Mouse (Mus musculus) midbrain, embryonic 11.5 days (tissue): ENCODE measurements around the gene Slc6a17. TPM values are rescaled to one million over a fixed set of nuclear protein-coding genes. Genes with fewer than 3 reads are reported as not detected.

Experiments used
- ATAC-seq: fragments of 200-750 bp; cut with Nextera tagmentation; 2 replicates; pipeline ENCODE4 v1.8.0; 2017; ENCODE audit warnings: moderate TSS enrichment, moderate library complexity; ENCODE audit not compliant: low FRiP score
- DNase-seq: peaks from one replicate; pipeline ENCODE4 v3.0.0; 2015; ENCODE audit warnings: low spot score; ENCODE audit errors: missing footprints
- H3K27ac ChIP-seq: fragments of 300-500 bp; sonication (generic); 2 replicates; pipeline ENCODE4 v1.5.1; 2014; ENCODE audit warnings: low read depth, low read length
- H3K27me3 ChIP-seq: fragments of 300-500 bp; sonication (generic); 2 replicates; pipeline ENCODE4 v1.6.1; 2014; ENCODE audit warnings: mild to moderate bottlenecking, low read length, moderate library complexity, mixed read lengths; ENCODE audit not compliant: control insufficient read depth, insufficient read depth
- H3K36me3 ChIP-seq: fragments of 300-500 bp; sonication (generic); 2 replicates; pipeline ENCODE4 v1.6.1; 2014; ENCODE audit warnings: mild to moderate bottlenecking, low read length, moderate library complexity, mixed read lengths; ENCODE audit not compliant: control insufficient read depth, insufficient read depth
- H3K4me1 ChIP-seq: fragments of 300-500 bp; sonication (generic); 2 replicates; pipeline ENCODE4 v1.6.1; 2014; ENCODE audit warnings: low read length; ENCODE audit not compliant: control insufficient read depth, insufficient read depth
- H3K4me2 ChIP-seq: fragments of 300-500 bp; sonication (generic); 2 replicates; pipeline ENCODE4 v1.6.1; 2014; ENCODE audit warnings: mild to moderate bottlenecking, moderate library complexity
- H3K4me3 ChIP-seq: fragments of 300-500 bp; sonication (generic); 2 replicates; pipeline ENCODE4 v1.5.1; 2014; ENCODE audit warnings: low read depth, low read length
- H3K9ac ChIP-seq: fragments of 300-500 bp; sonication (generic); 2 replicates; pipeline ENCODE4 v1.6.1; 2014; ENCODE audit warnings: low read length
- H3K9me3 ChIP-seq: fragments of 300-500 bp; sonication (generic); 2 replicates; pipeline ENCODE4 v1.6.1; 2016; ENCODE audit warnings: low read length; ENCODE audit not compliant: control insufficient read depth
- WGBS: fragments of 180-500 bp; shearing (Covaris S2); extraction: QIAGEN DNeasy Blood & Tissue Kit; methylation state at CpG from one replicate; pipeline ENCODE4 v1.1.7; 2014; 5-methylcytosine and 5-hydroxymethylcytosine counted together
- polyA plus RNA-seq: library from polyadenylated mRNA; unstranded; fragments of >200 nt; fragmentation: Nextera tagmentation; extraction: Ambion mirVana; gene quantifications from 2 replicates; pipeline ENCODE4 v1.2.1, GENCODE M21; 2014

The Slc6a17 gene
- polyA plus RNA-seq: 1.8 and 1.9 TPM in 2 replicates

DNA sequence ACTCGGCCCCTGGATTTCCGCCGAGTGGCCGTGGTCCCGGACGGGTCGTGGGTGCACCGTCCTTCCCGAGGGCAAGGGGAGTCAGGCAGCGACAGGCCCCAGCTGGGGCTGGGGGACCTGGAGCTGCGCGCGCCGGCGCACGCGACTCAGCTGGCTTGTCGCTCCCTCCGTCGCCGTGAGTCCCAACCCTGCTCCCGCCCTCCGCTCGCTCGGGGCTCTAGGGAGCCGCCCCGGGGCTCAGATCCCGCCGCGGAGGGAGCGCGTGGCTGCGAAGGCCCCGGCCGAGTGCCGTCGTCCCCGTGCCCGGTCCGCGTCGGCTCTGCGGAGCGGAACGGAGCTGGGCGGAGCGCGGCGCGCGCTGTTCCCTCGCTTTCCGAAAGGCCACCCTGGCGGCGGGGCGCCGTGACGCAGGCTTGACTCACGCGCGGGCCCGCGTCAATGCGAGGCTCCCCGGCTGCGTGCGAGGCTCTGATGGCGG, at the start of gene Slc6a17:
Gene Slc6a17, minus strand, starts transcription at position 388 of the 478 bp plus-strand sequence.
- Histone ChIP-seq H3K36me3 (no peaks in the 10 kb centered on the region), H3K9me3 (no peaks in the 10 kb centered on the region), H3K4me1 (peaks cover 10% of the 10 kb centered on the region; the same call in 1 of the 2 replicates), H3K4me2 (peak within 1 kb of the TSS; percentile 97), H3K27ac (no peak within 1 kb of the TSS), H3K27me3 (peaks cover 41% of the 10 kb centered on the region), H3K4me3 (peak within 1 kb of the TSS; percentile 46), H3K9ac (peak within 1 kb of the TSS; percentile 55)
- under 1% methylated on average over 59 of the region's 68 CpGs for WGBS
- ATAC-seq: peak; percentile 83
- DNase-seq: peak; percentile 93

- Histone ChIP-seq H3K4me2 (no peak overlapping the region), H3K9ac (no peak overlapping the region), H3K4me1 (no peaks in the 10 kb centered on the region), H3K27ac (no peak overlapping the region), H3K27me3 (no peaks in the 10 kb centered on the region), H3K36me3 (no peaks in the 10 kb centered on the region), H3K4me3 (no peak overlapping the region), H3K9me3 (no peaks in the 10 kb centered on the region)
- WGBS: 33% methylated on average over 3 of the region's 3 CpGs
- ATAC-seq (no peak), DNase-seq (peak; percentile 79)
Measured at GRCm38 (mm10) chr3:107565331-107565730, 47.5 kb upstream of the Slc6a17 start.

- no peak overlapping the region for H3K27ac ChIP-seq
- DNase-seq (peak; percentile 10), ATAC-seq (no peak)
- no peaks in the 10 kb centered on the region for H3K9me3 ChIP-seq
- H3K27me3 ChIP-seq: no peaks in the 10 kb centered on the region
- H3K9ac ChIP-seq: no peak overlapping the region
- H3K4me1 ChIP-seq: no peaks in the 10 kb centered on the region
- no peaks in the 10 kb centered on the region for H3K36me3 ChIP-seq
- WGBS: 51% methylated on average over 4 of the region's 4 CpGs
- H3K4me2 ChIP-seq: no peak overlapping the region
- no peak overlapping the region for H3K4me3 ChIP-seq
Measured at GRCm38 (mm10) chr3:107563880-107564279, 46.1 kb upstream of the Slc6a17 start.

GRCm38 (mm10) chr3:107562591-107562990, 44.8 kb upstream of the Slc6a17 start:
- Histone ChIP-seq H3K27ac (no peak overlapping the region), H3K4me2 (no peak overlapping the region), H3K4me3 (no peak overlapping the region), H3K9ac (no peak overlapping the region), H3K9me3 (no peaks in the 10 kb centered on the region), H3K36me3 (no peaks in the 10 kb centered on the region), H3K27me3 (no peaks in the 10 kb centered on the region), H3K4me1 (no peaks in the 10 kb centered on the region)
- ATAC-seq (no peak), DNase-seq (peak; percentile 10)
- whole genome bisulfite sequencing: 82% methylated on average over 4 of the region's 4 CpGs

DNA sequence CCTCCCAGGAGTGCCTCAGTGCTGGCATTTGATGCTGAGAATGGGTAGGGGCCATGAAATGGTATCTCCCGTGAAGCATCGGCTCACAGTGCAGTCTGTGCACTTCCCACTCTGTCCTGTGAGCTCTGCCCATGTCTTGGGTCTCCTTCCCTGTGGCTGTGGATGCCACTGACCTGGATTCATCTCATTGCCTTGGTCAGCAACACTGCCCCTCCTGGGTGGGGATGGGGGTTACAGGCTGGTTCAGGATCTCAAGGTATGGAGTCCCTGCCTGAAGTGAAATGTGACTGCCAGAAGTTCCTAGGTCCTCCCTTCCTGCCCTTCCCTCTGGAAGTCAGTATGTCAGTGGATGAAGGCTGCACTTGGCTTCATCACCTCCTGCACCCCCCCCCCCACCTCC, 44.3 kb upstream of the Slc6a17 start:
- Histone ChIP-seq H3K9ac (no peak overlapping the region), H3K4me1 (no peaks in the 10 kb centered on the region), H3K27ac (no peak overlapping the region), H3K9me3 (no peaks in the 10 kb centered on the region), H3K27me3 (no peaks in the 10 kb centered on the region), H3K36me3 (no peaks in the 10 kb centered on the region), H3K4me2 (no peak overlapping the region), H3K4me3 (no peak overlapping the region)
- DNase-seq (peak; percentile 19), ATAC-seq (no peak)
- 82% methylated on average over 2 of the region's 2 CpGs for WGBS

DNA sequence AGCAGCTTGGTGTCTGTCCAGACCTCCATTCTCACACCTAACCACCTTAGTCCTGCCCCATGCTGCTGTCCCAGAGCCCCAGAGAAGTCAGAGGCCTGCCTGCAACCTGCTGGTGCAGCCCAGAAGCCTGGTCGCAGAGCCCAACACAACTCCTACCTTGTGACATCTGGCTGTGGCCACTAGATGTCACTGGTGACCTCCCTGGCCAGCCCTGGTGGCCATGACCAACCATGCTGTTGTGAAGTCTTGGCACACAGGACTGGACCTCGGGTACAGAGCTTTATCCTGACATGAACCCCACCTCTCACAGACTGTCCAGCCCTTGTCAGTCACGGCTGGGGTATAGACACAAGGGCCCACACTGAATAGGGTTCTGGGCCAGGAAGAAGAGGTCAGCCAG, 41.4 kb upstream of the Slc6a17 start:
- Histone ChIP-seq H3K36me3 (no peaks in the 10 kb centered on the region), H3K4me3 (no peak overlapping the region), H3K27me3 (no peaks in the 10 kb centered on the region), H3K9ac (no peak overlapping the region), H3K4me1 (no peaks in the 10 kb centered on the region), H3K9me3 (no peaks in the 10 kb centered on the region), H3K27ac (no peak overlapping the region), H3K4me2 (no peak overlapping the region)
- WGBS: 15% methylated on average over 3 of the region's 3 CpGs
- DNase-seq: peak; percentile 90
- peak; percentile 72 for ATAC-seq

DNA sequence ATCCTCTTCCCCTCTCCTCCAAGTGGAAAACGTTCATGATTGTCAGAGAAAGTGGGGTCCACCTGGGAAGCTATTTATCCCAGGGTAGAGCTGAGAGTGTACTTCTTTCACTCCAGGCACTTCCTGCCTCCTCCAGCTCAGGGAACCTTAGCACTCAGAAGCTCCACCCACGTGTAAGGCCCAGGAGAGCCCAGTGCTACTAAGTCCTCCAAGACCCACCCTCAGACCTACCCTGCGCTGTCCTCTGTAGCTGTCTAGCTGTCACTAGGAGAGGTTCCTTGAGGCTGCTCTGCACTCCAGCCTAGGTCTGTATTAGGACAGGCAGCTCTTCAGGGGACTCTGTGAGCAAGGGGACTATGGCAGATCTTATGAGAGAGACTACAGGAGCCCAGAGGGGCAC, 40.9 kb upstream of the Slc6a17 start:
- DNase-seq: no peak
- 35% methylated on average over 3 of the region's 3 CpGs for WGBS

GRCm38 (mm10) chr3:107554842-107555241, 37.0 kb upstream of the Slc6a17 start, which contains the start of gene Ubl4b:
Gene Ubl4b (minus strand): TSS chr3:107555073.
- Histone ChIP-seq H3K27ac (no peak within 1 kb of the TSS), H3K4me1 (no peaks in the 10 kb centered on the region), H3K9me3 (no peaks in the 10 kb centered on the region), H3K4me3 (no peak within 1 kb of the TSS), H3K27me3 (no peaks in the 10 kb centered on the region), H3K36me3 (no peaks in the 10 kb centered on the region), H3K9ac (no peak within 1 kb of the TSS), H3K4me2 (no peak within 1 kb of the TSS)
- ATAC-seq (no peak), DNase-seq (peak; percentile 68)
- 92% methylated on average over 2 of the region's 2 CpGs for WGBS

More for the DNA sequence above, 40.9 kb upstream of the Slc6a17 start:
- Histone ChIP-seq H3K4me2 (no peak overlapping the region), H3K4me1 (no peaks in the 10 kb centered on the region), H3K27me3 (no peaks in the 10 kb centered on the region), H3K27ac (no peak overlapping the region), H3K36me3 (no peaks in the 10 kb centered on the region), H3K4me3 (no peak overlapping the region), H3K9me3 (no peaks in the 10 kb centered on the region), H3K9ac (no peak overlapping the region)
- peak; percentile 20; the same call in 1 of the 2 replicates for ATAC-seq

DNA sequence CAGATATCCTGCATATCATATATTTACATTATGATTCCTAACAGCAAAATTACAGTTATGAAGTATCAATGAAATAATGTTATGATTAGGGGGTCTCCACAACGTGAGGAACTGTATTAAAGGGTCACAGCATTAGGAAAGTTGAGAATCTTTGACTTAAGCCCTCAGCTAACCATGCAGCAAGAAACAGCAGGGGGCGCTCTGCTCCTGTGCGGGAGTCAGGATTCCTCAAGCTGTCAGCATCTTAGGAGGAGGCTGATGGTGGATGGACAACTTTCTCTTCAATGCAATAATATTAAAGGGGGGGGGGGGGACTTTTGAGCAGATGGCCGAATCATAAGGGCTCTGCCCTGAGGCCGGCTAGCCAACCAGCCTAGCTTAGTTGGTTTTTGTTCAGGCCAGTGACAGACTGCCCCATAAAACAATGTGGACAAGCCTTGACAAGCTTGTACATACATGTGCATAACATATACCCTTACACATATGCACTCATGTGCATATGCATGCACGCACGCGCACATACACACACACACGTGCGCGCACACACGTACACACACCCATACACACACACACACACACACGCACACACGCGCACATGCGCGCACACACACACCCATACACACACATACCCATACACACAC, 32.7 kb upstream of the Slc6a17 start:
- peak; percentile 52; the same call in 1 of the 2 replicates for ATAC-seq
- Histone ChIP-seq H3K4me3 (no peak overlapping the region), H3K9ac (no peak overlapping the region), H3K27ac (no peak overlapping the region), H3K27me3 (no peaks in the 10 kb centered on the region), H3K4me2 (no peak overlapping the region), H3K36me3 (no peaks in the 10 kb centered on the region), H3K9me3 (no peaks in the 10 kb centered on the region), H3K4me1 (no peaks in the 10 kb centered on the region)
- peak; percentile 93 for DNase-seq
- WGBS: 73% methylated on average over 17 of the region's 17 CpGs
